Mouse (Mus musculus): ENCODE measurements at regions not wholly inside any gene's neighbourhood (a gene's known extent, or its start where the extent isn't known, plus 50 kb on each side); places are given as distances from the start of the nearest gene placed in this dataset.

GRCm38 (mm10) chr13:99847531-99847930 is 53.4 kb downstream of the Cartpt start:
- Histone ChIP-seq H3K27me3 (ENCODE audit: control insufficient read depth, insufficient read depth, low read length) (no peaks in the 10 kb centered on the region; the same call in 1 of the 2 replicates), H3K27ac (no peak overlapping the region), H3K9me3 (ENCODE audit: control insufficient read depth, low read length) (no peaks in the 10 kb centered on the region), H3K4me3 (ENCODE audit: insufficient read depth in 1 of 2, low read depth in 2 of 2, low read length in 2 of 2) (no peak overlapping the region), H3K36me3 (replicated peaks; ENCODE audit: control insufficient read depth, insufficient read depth, low read depth) (no peaks in the 10 kb centered on the region), H3K4me1 (replicated peaks; ENCODE audit: control insufficient read depth in 2 of 2, insufficient read depth in 2 of 2, low read length in 1 of 2) (no peaks in the 10 kb centered on the region), H3K4me2 (ENCODE audit: low read depth) (no peak overlapping the region), H3K9ac (replicated peaks) (no peak overlapping the region)
- TF ChIP-seq EP300 (IDR thresholded peaks at IDR 0.05; ENCODE audit: low read depth) (no peak), CTCF (IDR thresholded peaks at IDR 0.05; ENCODE audit: low read depth) (no peak)
- DNase-seq (ENCODE audit: low read depth in 3 of 3, low spot score in 3 of 3), result no peak
- ATAC-seq (ENCODE audit: insufficient read depth), result no peak
- WGBS (ENCODE audit: insufficient replicate concordance), result 25% methylated on average over 13 of the region's 13 CpGs

DNA sequence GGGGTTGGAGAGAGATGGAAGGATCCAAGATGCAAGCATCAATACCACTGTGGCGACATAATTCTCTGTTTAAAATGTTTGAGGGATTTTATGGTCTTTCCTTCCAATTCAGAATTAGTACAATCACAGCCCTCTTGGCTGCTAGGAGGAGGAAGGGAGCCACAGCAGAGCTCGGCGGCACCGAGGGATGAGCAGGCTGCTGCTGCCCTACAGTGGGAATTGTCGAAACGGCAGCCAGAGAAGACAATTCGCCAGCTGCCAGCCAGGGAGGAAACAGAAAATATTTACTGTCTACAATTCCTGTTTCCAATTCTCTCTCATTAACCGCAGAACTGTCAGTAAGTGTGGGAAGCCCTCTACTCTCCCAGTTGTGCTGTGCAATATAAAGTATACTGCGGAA is 58.3 kb downstream of the Cartpt start:
- DNase-seq (ENCODE audit: low read depth in 3 of 3, low spot score in 3 of 3) (no peak), ATAC-seq (ENCODE audit: insufficient read depth) (no peak)
- Histone ChIP-seq H3K27ac (no peak overlapping the region), H3K4me2 (ENCODE audit: low read depth) (no peak overlapping the region), H3K4me3 (ENCODE audit: insufficient read depth in 1 of 2, low read depth in 2 of 2, low read length in 2 of 2) (no peak overlapping the region), H3K4me1 (replicated peaks; ENCODE audit: control insufficient read depth in 2 of 2, insufficient read depth in 2 of 2, low read length in 1 of 2) (no peaks in the 10 kb centered on the region), H3K9ac (replicated peaks) (no peak overlapping the region), H3K9me3 (ENCODE audit: control insufficient read depth, low read length) (no peaks in the 10 kb centered on the region), H3K27me3 (ENCODE audit: control insufficient read depth, insufficient read depth, low read length) (no peaks in the 10 kb centered on the region), H3K36me3 (replicated peaks; ENCODE audit: control insufficient read depth, insufficient read depth, low read depth) (no peaks in the 10 kb centered on the region)
- 23% methylated on average over 9 of the region's 9 CpGs for WGBS (ENCODE audit: insufficient replicate concordance)
- TF ChIP-seq EP300 (IDR thresholded peaks at IDR 0.05; ENCODE audit: low read depth) (no peak), CTCF (IDR thresholded peaks at IDR 0.05; ENCODE audit: low read depth) (peak; percentile 45)

- Histone ChIP-seq H3K9ac (replicated peaks) (no peak overlapping the region), H3K9me3 (ENCODE audit: control insufficient read depth, low read length) (no peaks in the 10 kb centered on the region), H3K4me1 (replicated peaks; ENCODE audit: control insufficient read depth in 2 of 2, insufficient read depth in 2 of 2, low read length in 1 of 2) (no peaks in the 10 kb centered on the region), H3K27me3 (ENCODE audit: control insufficient read depth, insufficient read depth, low read length) (no peaks in the 10 kb centered on the region), H3K36me3 (replicated peaks; ENCODE audit: control insufficient read depth, insufficient read depth, low read depth) (no peaks in the 10 kb centered on the region), H3K4me2 (ENCODE audit: low read depth) (no peak overlapping the region), H3K4me3 (ENCODE audit: insufficient read depth in 1 of 2, low read depth in 2 of 2, low read length in 2 of 2) (no peak overlapping the region), H3K27ac (no peak overlapping the region)
- DNase-seq (ENCODE audit: low read depth in 3 of 3, low spot score in 3 of 3), result no peak
- WGBS (ENCODE audit: insufficient replicate concordance), result 51% methylated on average over 9 of the region's 9 CpGs
- no peak for TF ChIP-seq EP300 (IDR thresholded peaks at IDR 0.05; ENCODE audit: low read depth)
- no peak for TF ChIP-seq CTCF (IDR thresholded peaks at IDR 0.05; ENCODE audit: low read depth)
- ATAC-seq (ENCODE audit: insufficient read depth), result no peak
Measured at GRCm38 (mm10) chr13:99839446-99839845, 61.4 kb downstream of the Cartpt start.

DNA sequence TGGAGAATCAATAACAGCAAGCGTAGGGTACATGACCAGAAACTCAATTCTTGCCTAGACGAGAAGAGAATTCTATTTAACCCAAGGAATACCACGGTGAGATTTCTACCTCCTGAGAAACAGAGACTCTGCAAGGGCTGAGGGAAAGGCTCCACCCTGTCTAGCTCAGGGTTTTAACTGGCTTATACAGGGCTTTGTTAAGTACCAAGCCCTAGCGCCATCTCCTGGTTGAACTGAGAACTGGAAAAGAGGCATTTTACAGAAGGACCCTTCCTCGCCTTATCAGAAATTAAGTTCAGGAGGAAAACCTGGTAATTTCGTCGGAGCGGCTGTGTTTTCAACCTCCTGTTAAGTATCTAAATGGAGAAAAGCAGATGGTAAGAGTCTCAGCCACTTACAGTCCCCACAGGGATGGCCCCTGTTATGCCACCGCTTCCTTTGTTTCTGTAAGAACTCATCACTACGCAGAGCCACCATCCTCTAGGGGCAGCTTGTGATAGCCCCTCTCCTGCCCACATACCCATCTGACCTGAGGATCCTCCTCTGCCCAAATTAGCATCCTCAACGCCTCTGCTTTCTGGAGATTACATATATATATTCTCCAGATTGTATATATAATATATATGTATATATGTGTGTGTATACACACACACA is 63.0 kb downstream of the Cartpt start:
- no peaks in the 10 kb centered on the region for H3K36me3 ChIP-seq (replicated peaks; ENCODE audit: control insufficient read depth, insufficient read depth, low read depth)
- H3K9me3 ChIP-seq (ENCODE audit: control insufficient read depth, low read length), result no peaks in the 10 kb centered on the region
- WGBS (ENCODE audit: insufficient replicate concordance), result 38% methylated on average over 11 of the region's 11 CpGs
- ATAC-seq (ENCODE audit: insufficient read depth) (no peak), DNase-seq (ENCODE audit: low read depth in 3 of 3, low spot score in 3 of 3) (peak in 2 of 3 experiments; percentile 12 to 20)
- no peak overlapping the region for H3K27ac ChIP-seq
- H3K9ac ChIP-seq (replicated peaks), result no peak overlapping the region
- H3K27me3 ChIP-seq (ENCODE audit: control insufficient read depth, insufficient read depth, low read length), result no peaks in the 10 kb centered on the region
- no peaks in the 10 kb centered on the region for H3K4me1 ChIP-seq (replicated peaks; ENCODE audit: control insufficient read depth in 2 of 2, insufficient read depth in 2 of 2, low read length in 1 of 2)
- no peak overlapping the region for H3K4me2 ChIP-seq (ENCODE audit: low read depth)
- no peak overlapping the region for H3K4me3 ChIP-seq (ENCODE audit: insufficient read depth in 1 of 2, low read depth in 2 of 2, low read length in 2 of 2)
- no peak for TF ChIP-seq EP300 (IDR thresholded peaks at IDR 0.05; ENCODE audit: low read depth)
- TF ChIP-seq CTCF (IDR thresholded peaks at IDR 0.05; ENCODE audit: low read depth), result peak; percentile 56

- TF ChIP-seq CTCF (IDR thresholded peaks at IDR 0.05; ENCODE audit: low read depth) (no peak), EP300 (IDR thresholded peaks at IDR 0.05; ENCODE audit: low read depth) (no peak)
- no peak overlapping the region for H3K27ac ChIP-seq
- no peak overlapping the region for H3K9ac ChIP-seq (replicated peaks)
- no peak overlapping the region for H3K4me2 ChIP-seq (ENCODE audit: low read depth)
- H3K36me3 ChIP-seq (replicated peaks; ENCODE audit: control insufficient read depth, insufficient read depth, low read depth), result no peaks in the 10 kb centered on the region
- H3K4me1 ChIP-seq (replicated peaks; ENCODE audit: control insufficient read depth in 2 of 2, insufficient read depth in 2 of 2, low read length in 1 of 2), result no peaks in the 10 kb centered on the region
- H3K9me3 ChIP-seq (ENCODE audit: control insufficient read depth, low read length), result no peaks in the 10 kb centered on the region
- no peak overlapping the region for H3K4me3 ChIP-seq (ENCODE audit: insufficient read depth in 1 of 2, low read depth in 2 of 2, low read length in 2 of 2)
- ATAC-seq (ENCODE audit: insufficient read depth), result no peak
- 60% methylated on average over 6 of the region's 6 CpGs for WGBS (ENCODE audit: insufficient replicate concordance)
- DNase-seq (ENCODE audit: low read depth in 3 of 3, low spot score in 3 of 3), result no peak
- no peaks in the 10 kb centered on the region for H3K27me3 ChIP-seq (ENCODE audit: control insufficient read depth, insufficient read depth, low read length)
Measured at GRCm38 (mm10) chr13:99837180-99837579, 63.7 kb downstream of the Cartpt start.
